Mouse (Mus musculus): ENCODE data around the gene Gm28845.
A peak's percentile ranks its signal among the peaks of the same experiment; 100 is the strongest.

Gene Gm28845

GRCm38 (mm10) chr1:65119438-65119837, at the start of gene Gm28845:
Gene Gm28845, minus strand, starts transcription at chr1:65119558.
- DNase-seq (ENCODE audit: low read depth) = no peak

GRCm38 (mm10) chr1:65167496-65167895, 48.1 kb upstream of the Gm28845 start:
- DNase-seq (ENCODE audit: low read depth) = no peak

GRCm38 (mm10) chr1:65162210-65162609, 42.9 kb upstream of the Gm28845 start:
- peak; percentile 27 for DNase-seq (ENCODE audit: low read depth)

- DNase-seq (ENCODE audit: low read depth) = no peak
Measured at GRCm38 (mm10) chr1:65156111-65156510, 36.8 kb upstream of the Gm28845 start.

- peak; percentile 96 for DNase-seq (ENCODE audit: low read depth)
Measured at GRCm38 (mm10) chr1:65154814-65155213, 35.5 kb upstream of the Gm28845 start.

- peak; percentile 66 for DNase-seq (ENCODE audit: low read depth)
Measured at GRCm38 (mm10) chr1:65147971-65148370, 28.6 kb upstream of the Gm28845 start.

GRCm38 (mm10) chr1:65147326-65147725, 28.0 kb upstream of the Gm28845 start:
- no peak for DNase-seq (ENCODE audit: low read depth)

GRCm38 (mm10) chr1:65146601-65147000, 27.2 kb upstream of the Gm28845 start:
- peak; percentile 60 for DNase-seq (ENCODE audit: low read depth)

- DNase-seq (ENCODE audit: low read depth) = no peak
Measured at GRCm38 (mm10) chr1:65144783-65145182, 25.4 kb upstream of the Gm28845 start.

- no peak for DNase-seq (ENCODE audit: low read depth)
Measured at GRCm38 (mm10) chr1:65137560-65137959, 18.2 kb upstream of the Gm28845 start.

- no peak for DNase-seq (ENCODE audit: low read depth)
Measured at GRCm38 (mm10) chr1:65132833-65133232, 13.5 kb upstream of the Gm28845 start.

- no peak for DNase-seq (ENCODE audit: low read depth)
Measured at GRCm38 (mm10) chr1:65131671-65132070, 12.3 kb upstream of the Gm28845 start.

GRCm38 (mm10) chr1:65130226-65130625, 10.9 kb upstream of the Gm28845 start:
- DNase-seq (ENCODE audit: low read depth) = no peak

GRCm38 (mm10) chr1:65129634-65130180, 10.3 kb upstream of the Gm28845 start:
- DNase-seq (ENCODE audit: low read depth) = no peak

GRCm38 (mm10) chr1:65122574-65123372, 3.4 kb upstream of the Gm28845 start, which contains the start of gene D630023F18Rik:
Gene D630023F18Rik, minus strand, starts transcription at chr1:65123214.
- DNase-seq (ENCODE audit: low read depth) = peak; percentile 43

- peak; percentile 10 for DNase-seq (ENCODE audit: low read depth)
Measured at GRCm38 (mm10) chr1:65118150-65118913, 1.0 kb downstream of the Gm28845 start.

GRCm38 (mm10) chr1:65113536-65114172, 5.7 kb downstream of the Gm28845 start:
- DNase-seq (ENCODE audit: low read depth) = peak; percentile 77

GRCm38 (mm10) chr1:65112807-65113196, 6.6 kb downstream of the Gm28845 start:
- DNase-seq (ENCODE audit: low read depth) = no peak

GRCm38 (mm10) chr1:65112031-65112806, 7.1 kb downstream of the Gm28845 start:
- peak; percentile 96 for DNase-seq (ENCODE audit: low read depth)

- no peak for DNase-seq (ENCODE audit: low read depth)
Measured at GRCm38 (mm10) chr1:65109756-65110435, 9.5 kb downstream of the Gm28845 start.

GRCm38 (mm10) chr1:65109196-65109595, 10.2 kb downstream of the Gm28845 start:
- no peak for DNase-seq (ENCODE audit: low read depth)

Measured in NIH3T3 (cell line).